Mouse (Mus musculus) liver, adult 2 months (tissue): Measurements from ENCODE around the gene Nanos1. TPM values are rescaled to one million over a fixed set of nuclear protein-coding genes. Genes with fewer than 3 reads are reported as not detected.
A peak's percentile ranks its signal among the peaks of the same experiment; 100 is the strongest.

Source experiments
- DNase-seq: peaks from one replicate; pipeline ENCODE4 v3.0.0-alpha.2; 2011; ENCODE audit warnings: low read depth, low spot score; ENCODE audit errors: extremely low read depth
- H3K27ac ChIP-seq: fragments of 200-500 bp; replicated peaks from 2 replicates; pipeline ENCODE4 v1.5.1; 2012; ENCODE audit warnings: low read depth, mild to moderate bottlenecking, control low read depth, inconsistent platforms, low read length; ENCODE audit not compliant: insufficient read depth
- H3K27me3 ChIP-seq: fragments of 200-500 bp; 2 replicates; pipeline ENCODE4 v1.6.1; 2012; ENCODE audit warnings: mild to moderate bottlenecking, moderate library complexity, low read length, inconsistent platforms; ENCODE audit not compliant: control insufficient read depth, insufficient read depth
- H3K36me3 ChIP-seq: fragments of 200-500 bp; 2 replicates; pipeline ENCODE4 v1.6.1; 2012; ENCODE audit warnings: low read length, inconsistent platforms; ENCODE audit not compliant: control insufficient read depth, insufficient read depth
- H3K4me1 ChIP-seq: fragments of 200-500 bp; 2 replicates; pipeline ENCODE4 v1.6.1; 2011; ENCODE audit warnings: low read length; ENCODE audit not compliant: control insufficient read depth, insufficient read depth
- H3K4me3 ChIP-seq: fragments of 200-500 bp; 2 replicates; pipeline ENCODE4 v1.5.1; 2011; ENCODE audit warnings: low read depth, mild to moderate bottlenecking, control low read depth, low read length, moderate library complexity; ENCODE audit not compliant: insufficient read depth
- H3K79me2 ChIP-seq: fragments of 200-500 bp; 2 replicates; pipeline ENCODE4 v1.6.1; 2012; ENCODE audit warnings: inconsistent platforms, mild to moderate bottlenecking, low read length, moderate library complexity; ENCODE audit not compliant: control insufficient read depth, insufficient read depth
- H3K9ac ChIP-seq: fragments of 200-500 bp; 2 replicates; pipeline ENCODE4 v1.6.1; 2012; ENCODE audit warnings: low read depth, mild to moderate bottlenecking, control low read depth, inconsistent platforms, low read length
- CTCF ChIP-seq: fragments of 200-500 bp; IDR thresholded peaks from 2 replicates; pipeline ENCODE4 v1.5.1; 2011; ENCODE audit warnings: low read depth, low read length, control low read depth
- POLR2A ChIP-seq: fragments of 200-500 bp; IDR thresholded peaks from 2 replicates; pipeline ENCODE4 v1.6.1; 2011; ENCODE audit warnings: low read length, control low read depth; ENCODE audit not compliant: insufficient read depth; ENCODE audit errors: extremely low read depth
- WGBS: fragments of 180-500 bp; shearing (Covaris S2); methylation state at CpG from one replicate; pipeline ENCODE4 v1.1.7; 2018; 5-methylcytosine and 5-hydroxymethylcytosine counted together
- polyA plus RNA-seq: library from polyadenylated mRNA; depleted of rRNA; stranded (reverse); fragments of >200 nt; gene quantifications from 2 replicates; pipeline ENCODE4 v1.2.3, GENCODE M21; 2012; rRNA removed
- total RNA-seq: library from RNA; depleted of rRNA; stranded (reverse); fragments of >200 nt; gene quantifications from 2 replicates; pipeline ENCODE4 v1.2.3, GENCODE M21; 2014; rRNA removed

The Nanos1 gene
- total RNA-seq (0.09 and 0.27 TPM in 2 replicates), polyA plus RNA-seq (0.02 TPM in 1 of 2 replicates, not detected in the other)

DNA sequence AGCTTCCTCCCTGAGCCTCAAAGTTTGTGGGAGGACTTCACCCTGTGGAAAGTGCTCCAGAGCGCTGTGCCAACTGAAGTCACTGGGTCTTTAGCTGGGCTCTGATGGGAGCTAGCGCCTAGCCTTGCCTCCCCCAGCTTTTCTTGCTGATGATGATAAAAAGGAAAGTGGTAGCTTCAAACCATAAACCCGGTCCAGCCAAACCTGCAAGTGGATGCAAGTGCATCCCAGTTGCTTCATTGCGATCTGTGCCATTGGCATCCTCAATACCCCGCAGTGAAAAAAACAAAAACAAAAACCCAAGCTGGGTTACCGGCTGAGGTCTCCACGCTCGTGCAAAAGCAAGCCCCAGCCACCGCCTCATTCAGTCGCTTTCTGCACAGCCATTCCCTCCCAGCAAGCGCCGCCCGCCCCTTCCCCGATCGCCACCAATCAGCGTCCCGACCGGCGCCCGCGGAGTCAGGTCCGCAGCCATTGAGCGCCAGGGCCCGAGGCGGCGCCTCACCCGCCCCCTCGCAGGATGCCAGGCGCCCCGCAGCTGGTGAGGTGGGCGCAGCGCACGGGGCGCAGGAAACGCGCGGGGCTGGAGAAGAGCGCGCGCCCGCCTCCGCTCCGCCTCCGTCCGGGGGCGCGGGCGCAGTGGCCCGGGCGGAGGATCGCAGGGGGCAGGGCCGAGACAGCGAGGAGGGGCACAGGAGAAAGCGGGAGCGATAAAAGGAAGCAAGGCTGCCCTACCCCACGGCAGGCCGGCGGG, at the start of gene Nanos1:
Gene Nanos1 (plus strand): TSS at position 550 of the 754 bp plus-strand sequence.
- WGBS: under 1% methylated on average over 58 of the region's 58 CpGs
- Histone ChIP-seq H3K27ac (no peak within 1 kb of the TSS), H3K4me3 (peak within 1 kb of the TSS; percentile 68), H3K4me1 (peaks cover 8% of the 10 kb centered on the region), H3K79me2 (no peaks in the 10 kb centered on the region), H3K36me3 (peaks cover 10% of the 10 kb centered on the region), H3K9ac (peak within 1 kb of the TSS; percentile 48), H3K27me3 (no peaks in the 10 kb centered on the region)
- DNase-seq: peak; percentile 29
- TF ChIP-seq POLR2A (no peak), CTCF (no peak)

DNA sequence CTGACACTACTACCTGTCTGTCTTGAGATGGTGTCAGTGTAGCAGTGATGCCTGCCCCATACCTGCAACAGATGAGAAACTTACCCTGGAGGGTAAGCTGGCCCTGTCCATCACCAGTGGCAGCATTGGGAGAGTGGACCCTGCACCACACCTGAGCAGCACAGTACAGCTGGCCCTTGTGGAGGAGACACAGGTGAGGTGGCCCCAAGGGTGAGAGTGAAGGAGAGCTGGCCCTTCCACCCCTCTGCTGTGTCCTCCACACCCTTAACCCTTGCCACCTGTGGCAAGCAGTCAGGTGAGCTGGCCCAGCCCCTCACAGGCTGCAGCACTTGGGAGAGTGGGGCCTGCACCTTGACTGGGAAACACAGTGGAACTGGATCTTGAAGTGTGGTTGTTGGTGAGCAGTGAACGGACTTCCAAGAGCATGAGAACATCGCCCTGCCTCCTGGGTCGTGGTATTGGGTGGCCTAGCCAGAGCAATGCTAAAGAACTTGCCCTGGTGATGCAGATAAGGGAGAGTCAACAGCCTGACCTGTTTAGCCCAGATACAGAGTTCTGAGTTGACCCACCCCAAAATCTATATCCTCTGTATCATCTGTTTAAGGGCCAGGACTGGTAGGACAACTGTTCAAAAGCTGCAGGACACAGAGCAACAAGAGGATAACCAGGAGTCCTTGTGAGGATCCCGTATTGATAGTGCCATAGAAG, 46.4 kb upstream of the Nanos1 start:
- Histone ChIP-seq H3K4me3 (no peak overlapping the region), H3K9ac (no peak overlapping the region), H3K36me3 (no peaks in the 10 kb centered on the region), H3K4me1 (no peaks in the 10 kb centered on the region), H3K27ac (no peak overlapping the region), H3K27me3 (no peaks in the 10 kb centered on the region), H3K79me2 (no peaks in the 10 kb centered on the region)
- no peak for DNase-seq
- 77% methylated on average over 4 of the region's 4 CpGs for WGBS
- no peak for TF ChIP-seq CTCF
- no peak for TF ChIP-seq POLR2A

DNA sequence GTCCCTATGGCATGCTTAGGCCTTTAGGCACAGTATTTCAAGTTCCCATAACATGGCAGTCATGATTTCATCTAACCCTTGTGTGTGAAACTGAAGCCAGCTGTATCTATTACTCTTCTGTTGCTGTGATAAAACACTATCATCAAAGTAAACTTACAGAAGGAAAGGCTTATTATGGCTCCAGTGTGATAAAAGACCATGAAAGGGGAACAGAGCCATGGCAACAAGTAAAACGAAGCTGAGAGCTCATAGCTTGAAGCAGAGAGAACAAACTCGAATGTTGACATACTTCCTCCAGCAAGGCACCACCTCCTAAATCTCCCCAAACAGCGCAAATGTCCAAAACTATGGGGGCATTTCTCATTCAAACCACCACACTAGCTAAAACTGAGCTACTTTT, 45.6 kb upstream of the Nanos1 start:
- 54% methylated on average over 3 of the region's 3 CpGs for WGBS
- no peaks in the 10 kb centered on the region for H3K4me1 ChIP-seq
- no peaks in the 10 kb centered on the region for H3K27me3 ChIP-seq
- TF ChIP-seq POLR2A (no peak), CTCF (no peak)
- no peaks in the 10 kb centered on the region for H3K79me2 ChIP-seq
- no peaks in the 10 kb centered on the region for H3K36me3 ChIP-seq
- H3K27ac ChIP-seq: no peak overlapping the region
- no peak for DNase-seq
- H3K4me3 ChIP-seq: no peak overlapping the region
- H3K9ac ChIP-seq: no peak overlapping the region

DNA sequence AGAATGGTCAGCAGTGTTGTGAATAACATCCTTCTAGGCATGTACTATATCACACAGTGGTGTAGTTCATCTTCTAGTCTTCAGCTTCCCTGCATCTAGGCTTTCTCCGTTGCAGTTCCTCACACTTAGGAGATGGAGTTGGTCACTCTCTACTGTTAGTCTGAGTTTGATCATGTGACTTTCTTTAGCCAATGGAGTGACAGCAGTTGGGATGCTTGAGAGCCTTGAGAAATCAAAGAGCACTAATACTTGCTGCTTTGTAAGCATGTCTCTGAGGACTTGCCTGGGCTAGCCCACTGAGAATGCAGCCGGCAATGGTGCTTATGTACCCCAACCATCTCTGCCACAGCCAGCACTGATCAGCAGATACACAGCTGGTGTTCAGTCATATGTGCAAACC, 43.2 kb upstream of the Nanos1 start:
- no peaks in the 10 kb centered on the region for H3K36me3 ChIP-seq
- no peak overlapping the region for H3K9ac ChIP-seq
- DNase-seq: no peak
- H3K27ac ChIP-seq: no peak overlapping the region
- no peak overlapping the region for H3K4me3 ChIP-seq
- TF ChIP-seq CTCF (no peak), POLR2A (no peak)
- H3K27me3 ChIP-seq: no peaks in the 10 kb centered on the region; the same call in 1 of the 2 replicates
- H3K4me1 ChIP-seq: no peaks in the 10 kb centered on the region
- WGBS: 85% methylated on average over 2 of the region's 2 CpGs
- H3K79me2 ChIP-seq: no peaks in the 10 kb centered on the region

- Histone ChIP-seq H3K4me1 (no peaks in the 10 kb centered on the region), H3K4me3 (no peak overlapping the region), H3K27me3 (no peaks in the 10 kb centered on the region; the same call in 1 of the 2 replicates), H3K79me2 (no peaks in the 10 kb centered on the region), H3K36me3 (no peaks in the 10 kb centered on the region), H3K27ac (no peak overlapping the region), H3K9ac (no peak overlapping the region)
- no peak for TF ChIP-seq POLR2A
- DNase-seq: no peak
- 95% methylated on average over 2 of the region's 2 CpGs for WGBS
Observed at GRCm38 (mm10) chr19:60716381-60716780, 39.4 kb upstream of the Nanos1 start.

- 45% methylated on average over 2 of the region's 2 CpGs for WGBS
- H3K9ac ChIP-seq: no peak overlapping the region
- peak; percentile 46 for DNase-seq
- no peaks in the 10 kb centered on the region for H3K79me2 ChIP-seq
- H3K4me3 ChIP-seq: no peak overlapping the region
- H3K4me1 ChIP-seq: no peaks in the 10 kb centered on the region
- H3K27ac ChIP-seq: no peak overlapping the region
- peak; percentile 87 for TF ChIP-seq CTCF
- no peak for TF ChIP-seq POLR2A
- H3K27me3 ChIP-seq: peaks cover 8% of the 10 kb centered on the region
- no peaks in the 10 kb centered on the region for H3K36me3 ChIP-seq
Observed at GRCm38 (mm10) chr19:60730281-60730852, 25.4 kb upstream of the Nanos1 start.
